Mouse (Mus musculus) myocyte (in vitro differentiated cells): ENCODE measurements around the gene Gucy2g.

Experiments used
- CEBPB ChIP-seq: IDR thresholded peaks from 2 replicates; pipeline ENCODE4 v1.6.1; 2011; ENCODE audit warnings: mild to moderate bottlenecking, moderate library complexity; ENCODE audit not compliant: poor library complexity, insufficient read depth, severe bottlenecking
- MAX ChIP-seq: IDR thresholded peaks from one replicate; pipeline ENCODE4 v1.6.1; 2011; ENCODE audit warnings: low read depth, mild to moderate bottlenecking, control low read depth
- MYOD1 ChIP-seq, 3 experiments: IDR thresholded peaks; one replicate each; pipeline ENCODE4 v1.6.1; 2011; ENCODE audit warnings: control low read depth in 2 of 3, low read depth in 2 of 3, mild to moderate bottlenecking in 2 of 3, moderate library complexity in 1 of 3; ENCODE audit not compliant: insufficient read length in 2 of 3, control insufficient read depth in 1 of 3
- POLR2A ChIP-seq: IDR thresholded peaks from one replicate; pipeline ENCODE4 v1.6.1; 2011; ENCODE audit warnings: low read depth, mild to moderate bottlenecking, control low read depth, moderate library complexity; ENCODE audit not compliant: insufficient read length
- SRF ChIP-seq: IDR thresholded peaks from one replicate; pipeline ENCODE4 v1.6.1; 2011; ENCODE audit warnings: low read depth; ENCODE audit not compliant: control insufficient read depth, insufficient read length
- TCF3 ChIP-seq: IDR thresholded peaks from one replicate; pipeline ENCODE4 v1.6.1; 2011; ENCODE audit warnings: low read depth, control low read depth; ENCODE audit not compliant: insufficient read length
- USF1 ChIP-seq: IDR thresholded peaks from one replicate; pipeline ENCODE4 v1.6.1; 2011; ENCODE audit warnings: low read depth, mild to moderate bottlenecking, control low read depth, moderate library complexity

- TF ChIP-seq SRF (no peak), POLR2A (no peak), CEBPB (no peak), MAX (no peak), TCF3 (no peak), USF1 (no peak), MYOD1 (IDR thresholded peaks at IDR 0.05; ENCODE audit: control insufficient read depth in 1 of 3, insufficient read length in 2 of 3, low read depth in 2 of 3) (no peak)
These were observed 45.0 kb upstream of the Gucy2g start for GRCm38 (mm10) chr19:55286034-55286433.
